Mouse (Mus musculus) CH12.LX (cell line): ENCODE results near the gene Pop7. TPM values are rescaled to one million over a fixed set of nuclear protein-coding genes. Genes with fewer than 3 reads are reported as not detected.
A peak's percentile ranks its signal among the peaks of the same experiment; 100 is the strongest.

ENCODE experiments used
- DNase-seq: peaks from one replicate; pipeline ENCODE4 v3.0.0-alpha.2; 2013; ENCODE audit errors: extremely low read depth
- H3K27ac ChIP-seq: 2 replicates; pipeline ENCODE4 v1.5.1; 2012; ENCODE audit warnings: low read depth, mild to moderate bottlenecking, control low read depth, moderate library complexity; ENCODE audit not compliant: insufficient read depth
- H3K27me3 ChIP-seq: replicated peaks from 2 replicates; pipeline ENCODE3; 2012; ENCODE audit warnings: inconsistent platforms
- H3K36me3 ChIP-seq, 2 experiments: replicated peaks in 1 of 2; 2 replicates each; pipeline versions ENCODE3 to v1.6.1; 2012; ENCODE audit warnings: inconsistent platforms in 1 of 2, low read length in 1 of 2, mild to moderate bottlenecking in 1 of 2, mixed read lengths in 1 of 2, moderate library complexity in 1 of 2; ENCODE audit not compliant: control insufficient read depth in 1 of 2, insufficient read depth in 1 of 2
- H3K4me1 ChIP-seq, 2 experiments: 2 replicates each; pipeline ENCODE4 v1.6.1; 2012; ENCODE audit warnings: inconsistent platforms in 1 of 2, moderate library complexity in 1 of 2; ENCODE audit not compliant: insufficient read depth in 2 of 2, control insufficient read depth in 1 of 2
- H3K4me2 ChIP-seq: 2 replicates; pipeline ENCODE4 v1.6.1; 2012; ENCODE audit warnings: low read depth, mild to moderate bottlenecking, control low read depth; ENCODE audit not compliant: poor library complexity, insufficient read depth, severe bottlenecking
- H3K4me3 ChIP-seq, 3 experiments: fragments of 150-350 bp in 1 of 3; sonication (generic) in 1 of 3; replicated peaks in 1 of 3; 2 replicates each; pipeline versions ENCODE3 to v1.5.1; 2011 to 2012; ENCODE audit warnings: low read depth in 2 of 3, low read length in 2 of 3, mild to moderate bottlenecking in 2 of 3, moderate library complexity in 2 of 3, control low read depth in 1 of 3, improper control_type of control experiment in 1 of 3, inconsistent platforms in 1 of 3, mixed read lengths in 1 of 3; ENCODE audit not compliant: poor library complexity in 1 of 3
- H3K79me2 ChIP-seq: replicated peaks from 2 replicates; pipeline ENCODE4 v1.6.1; 2012; ENCODE audit warnings: mild to moderate bottlenecking, moderate library complexity; ENCODE audit not compliant: control insufficient read depth, poor library complexity, insufficient read depth, severe bottlenecking; ENCODE audit errors: extremely low read depth
- H3K9ac ChIP-seq: 2 replicates; pipeline ENCODE4 v1.6.1; 2012; ENCODE audit warnings: low read depth, mild to moderate bottlenecking, control low read depth, moderate library complexity; ENCODE audit not compliant: insufficient read depth
- H3K9me3 ChIP-seq: replicated peaks from 2 replicates; pipeline ENCODE3; 2012; ENCODE audit warnings: low read length, inconsistent platforms, mixed read lengths
- CHD2 ChIP-seq: IDR thresholded peaks from 2 replicates; pipeline ENCODE4 v1.6.1; 2011; ENCODE audit warnings: low read length, improper control_type of control experiment
- CTCF ChIP-seq, 2 experiments: IDR thresholded peaks in 1 of 2; conservative IDR thresholded peaks in 1 of 2; 2 replicates each; pipeline ENCODE4 v1.5.1; 2011 to 2012; ENCODE audit warnings: low read depth in 2 of 2, low read length in 2 of 2, improper control_type of control experiment in 1 of 2, inconsistent platforms in 1 of 2, mild to moderate bottlenecking in 1 of 2, moderate library complexity in 1 of 2
- GABPA ChIP-seq: IDR thresholded peaks from 2 replicates; pipeline ENCODE4 v1.6.1; 2012; ENCODE audit warnings: low read depth, low read length, improper control_type of control experiment, inconsistent platforms; ENCODE audit not compliant: insufficient replicate concordance
- MAFK ChIP-seq: IDR thresholded peaks from 2 replicates; pipeline ENCODE4 v1.6.1; 2011; ENCODE audit warnings: low read length, improper control_type of control experiment; ENCODE audit not compliant: insufficient replicate concordance
- NRF1 ChIP-seq: IDR thresholded peaks from 2 replicates; pipeline ENCODE4 v1.6.1; 2014; ENCODE audit warnings: low read depth, mild to moderate bottlenecking, inconsistent platforms, low read length, improper control_type of control experiment, moderate library complexity
- PAX5 ChIP-seq: IDR thresholded peaks from 2 replicates; pipeline ENCODE4 v1.6.1; 2012; ENCODE audit warnings: low read length, inconsistent platforms, mixed read lengths
- POLR2A ChIP-seq: IDR thresholded peaks from 2 replicates; pipeline ENCODE4 v1.6.1; 2011; ENCODE audit warnings: low read depth, mild to moderate bottlenecking, improper control_type of control experiment, low read length
- RAD21 ChIP-seq: IDR thresholded peaks from 2 replicates; pipeline ENCODE4 v1.6.1; 2011; ENCODE audit warnings: low read depth, mild to moderate bottlenecking, low read length, improper control_type of control experiment, moderate library complexity
- RCOR1 ChIP-seq: conservative IDR thresholded peaks from 2 replicates; pipeline ENCODE4 v1.6.1; 2012; ENCODE audit warnings: low read depth, mild to moderate bottlenecking, inconsistent platforms, low read length, improper control_type of control experiment
- SMC3 ChIP-seq: IDR thresholded peaks from 2 replicates; pipeline ENCODE4 v1.6.1; 2011; ENCODE audit warnings: low read depth, low read length, improper control_type of control experiment
- USF2 ChIP-seq: conservative IDR thresholded peaks from 2 replicates; pipeline ENCODE4 v1.6.1; 2011; ENCODE audit warnings: low read depth, low read length, improper control_type of control experiment
- ZNF384 ChIP-seq: IDR thresholded peaks from 2 replicates; pipeline ENCODE4 v1.6.1; 2012; ENCODE audit warnings: low read depth, low read length, improper control_type of control experiment, inconsistent platforms
- dilution Hi-C: fragments of 300-500 bp; cut with MboI; formaldehyde crosslinking; loops from 2 replicates; pipeline ENCODE4 v1.14.3; 2020; ENCODE audit warnings: low sequenced_read_pairs; ENCODE audit not compliant: extremely low pct_unique_long_range_greater_than_20kb, extremely low pct_ligation_motif_present
- in situ Hi-C: fragments of 300-500 bp; cut with MboI; formaldehyde crosslinking; loops from 3 replicates; pipeline ENCODE4 v1.14.3; 2019; ENCODE audit warnings: low sequenced_read_pairs, low pct_ligation_motif_present, low pct_unique_long_range_greater_than_20kb, mixed read lengths
- polyA plus RNA-seq: library from polyadenylated mRNA; unstranded; fragments of >175 nt; gene quantifications from 2 replicates; pipeline ENCODE4 v1.2.1, GENCODE M21; 2012; ENCODE audit warnings: low read depth; ENCODE audit not compliant: insufficient read length
- total RNA-seq, 2 experiments: library from RNA; depleted of rRNA; stranded (reverse); fragments of 300-350 nt in 1 of 2; fragments of >200 nt in 1 of 2; gene quantifications; 2 replicates each; pipeline ENCODE4 v1.2.3; 2012 to 2014

Pop7 gene
- total and polyA plus RNA-seq, 3 experiments = 35.0 to 44.2 (median 38.5) TPM

- in situ Hi-C loops = loop anchor here (10.0 kb wide), 1 partner anchor 146 kb away; the partner anchor contains the start of gene Slc12a9
- no peak overlapping the region for H3K4me2 ChIP-seq
- peaks cover 0 to 4% of the 10 kb centered on the region in 2 experiments; a peak in 1 of 4 replicates for H3K4me1 ChIP-seq
- H3K4me3 ChIP-seq = no peak overlapping the region
- no peaks in the 10 kb centered on the region for H3K36me3 ChIP-seq
- H3K9ac ChIP-seq = no peak overlapping the region
- H3K9me3 ChIP-seq = no peaks in the 10 kb centered on the region
- H3K79me2 ChIP-seq = no peaks in the 10 kb centered on the region
- TF ChIP-seq RAD21 = peak; percentile 73
- TF ChIP-seq MAFK = no peak
- peak; percentile 51 for TF ChIP-seq SMC3
- peak; percentile 80 for TF ChIP-seq ZNF384
- peak; percentile 75 to 77 for TF ChIP-seq CTCF (conservative IDR thresholded peaks at IDR 0.05 in 1 of 2, IDR thresholded peaks at IDR 0.05 in 1 of 2; ENCODE audit: low read depth in 2 of 2, low read length in 2 of 2)
- TF ChIP-seq GABPA = no peak
- no peak for TF ChIP-seq RCOR1
- TF ChIP-seq PAX5 = no peak
- DNase-seq = peak; percentile 50
- H3K27me3 ChIP-seq = peaks cover 72% of the 10 kb centered on the region
- H3K27ac ChIP-seq = no peak overlapping the region
- dilution Hi-C loops = no loop called here
These were observed 21.2 kb downstream of the Pop7 start for GRCm38 (mm10) chr5:137481138-137481537.

GRCm38 (mm10) chr5:137476964-137477363 is 25.4 kb downstream of the Pop7 start, which contains the start of gene Zan:
Gene Zan, minus strand, starts transcription at chr5:137477064.
- no peak for DNase-seq
- no peak within 1 kb of the TSS for H3K9ac ChIP-seq
- in situ Hi-C loops = no loop called here
- no peaks in the 10 kb centered on the region for H3K79me2 ChIP-seq
- H3K27me3 ChIP-seq = peaks cover 76% of the 10 kb centered on the region
- H3K4me2 ChIP-seq = no peak within 1 kb of the TSS
- no peak within 1 kb of the TSS for H3K4me3 ChIP-seq
- dilution Hi-C loops = no loop called here
- peaks cover 0 to 2% of the 10 kb centered on the region in 2 experiments; a peak in 1 of 4 replicates for H3K4me1 ChIP-seq
- no peaks in the 10 kb centered on the region for H3K9me3 ChIP-seq
- H3K36me3 ChIP-seq = no peaks in the 10 kb centered on the region
- H3K27ac ChIP-seq = no peak within 1 kb of the TSS
- TF ChIP-seq NRF1 = no peak

GRCm38 (mm10) chr5:137474351-137474750 is 28.0 kb downstream of the Pop7 start:
- in situ Hi-C loops = no loop called here
- Histone ChIP-seq H3K4me3 (no peak overlapping the region), H3K27me3 (peaks cover 87% of the 10 kb centered on the region), H3K79me2 (no peaks in the 10 kb centered on the region), H3K9ac (no peak overlapping the region), H3K4me1 (no peaks in the 10 kb centered on the region), H3K4me2 (no peak overlapping the region), H3K9me3 (no peaks in the 10 kb centered on the region)
- no peak for TF ChIP-seq USF2
- TF ChIP-seq CHD2 = no peak
- TF ChIP-seq POLR2A = no peak
- TF ChIP-seq, all 38 proteins: peak for 0
- Histone ChIP-seq H3K27ac (no peak overlapping the region), H3K36me3 (no peaks in the 10 kb centered on the region)
- no peak for DNase-seq
- dilution Hi-C loops = no loop called here
